Mouse (Mus musculus): ENCODE measurements around the gene Dap3.
"Not testable (repeated sequence)": the region's sequence is repeated elsewhere in the genome, so short reads cannot be mapped to it uniquely, and the experiment has no call there.

Gene Dap3

GRCm38 (mm10) chr3:88950576-88951326, at the start of gene Dap3, which contains the start of gene Ash1l:
Gene Dap3, minus strand, starts transcription at chr3:88951181.
Gene Ash1l, plus strand, starts transcription at chr3:88950622.
- peak in 1 of 2 experiments; percentile 90 for DNase-seq

GRCm38 (mm10) chr3:88992793-88993192, 41.8 kb upstream of the Dap3 start:
- DNase-seq, result no peak

- DNase-seq, result peak in 1 of 2 experiments; percentile 17
Observed at GRCm38 (mm10) chr3:88983921-88984381, 33.0 kb upstream of the Dap3 start.

- no peak for DNase-seq
Observed at GRCm38 (mm10) chr3:88981206-88982010, 30.4 kb upstream of the Dap3 start.

GRCm38 (mm10) chr3:88975012-88975411, 24.0 kb upstream of the Dap3 start:
- no peak for DNase-seq

GRCm38 (mm10) chr3:88963211-88963610, 12.2 kb upstream of the Dap3 start:
- DNase-seq, result not testable (repeated sequence)

- DNase-seq, result no peak
Observed at GRCm38 (mm10) chr3:88953736-88954135, 2.8 kb upstream of the Dap3 start.

- DNase-seq, result no peak
Observed at GRCm38 (mm10) chr3:88953246-88953645, 2.3 kb upstream of the Dap3 start.

- no peak for DNase-seq
Observed at GRCm38 (mm10) chr3:88951327-88951800, 383 bp upstream of the Dap3 start.

GRCm38 (mm10) chr3:88949786-88950575, 1.0 kb downstream of the Dap3 start:
- DNase-seq, result peak in 1 of 2 experiments; percentile 95

GRCm38 (mm10) chr3:88944109-88944508, 6.9 kb downstream of the Dap3 start:
- no peak for DNase-seq

- DNase-seq, result no peak
Observed at GRCm38 (mm10) chr3:88942316-88942880, 8.6 kb downstream of the Dap3 start.

- peak; percentile 20 to 21 for DNase-seq
Observed at GRCm38 (mm10) chr3:88939749-88940148, 11.2 kb downstream of the Dap3 start.

- no peak for DNase-seq
Observed at GRCm38 (mm10) chr3:88939071-88939470, 11.9 kb downstream of the Dap3 start.

GRCm38 (mm10) chr3:88929501-88929900, 21.5 kb downstream of the Dap3 start:
- no peak for DNase-seq

- no peak for DNase-seq
Observed at GRCm38 (mm10) chr3:88925651-88926050, 25.3 kb downstream of the Dap3 start.

GRCm38 (mm10) chr3:88923989-88924591, 26.9 kb downstream of the Dap3 start:
- DNase-seq, result no peak

GRCm38 (mm10) chr3:88921411-88921810, 29.6 kb downstream of the Dap3 start:
- no peak for DNase-seq

GRCm38 (mm10) chr3:88918981-88919380, 32.0 kb downstream of the Dap3 start:
- DNase-seq, result no peak

GRCm38 (mm10) chr3:88914384-88914810, 36.6 kb downstream of the Dap3 start:
- DNase-seq, result no peak

- DNase-seq, result peak; percentile 94 to 95
Observed at GRCm38 (mm10) chr3:88913511-88914383, 37.2 kb downstream of the Dap3 start, which contains the start of gene Msto1. Gene Msto1, minus strand, starts transcription at chr3:88913999.
